ENCODE assay signal across 20 mouse cellular contexts in genomic region chr5:21332119-21332518, GRCm38 (mm10). TPM values are rescaled to one million over a fixed set of nuclear protein-coding genes. Genes with fewer than 3 reads are reported as not detected.
DNase-seq lines count a peak whose midpoint lies in the region; ATAC-seq and TF ChIP-seq lines count a peak whose summit lies in the region.
"Had no signal": no experiment of that assay in that cellular context is flagged by ENCODE, and none has a peak within 500 bp of the region (broad histone marks: within the 10 kb centered on the region; RNA-seq: fewer than 3 reads in every experiment).

No protein-coding gene starts in this region.

- H3K9ac ChIP-seq in heart, embryonic 16.5 days (ENCODE audit: low read length), result no peak overlapping the region
- H3K9ac ChIP-seq in intestine, postnatal 0 days (ENCODE audit: low read depth, low read length), result no peak overlapping the region
- H3K9ac ChIP-seq: forebrain, embryonic 12.5 days; limb, embryonic 12.5 days; lung, embryonic 15.5 days; midbrain, embryonic 13.5 days had no signal

- ATAC-seq in heart, embryonic 16.5 days (replicated peaks; ENCODE audit: extremely low read depth, insufficient read depth, low FRiP score), result no peak
- peak; percentile 11 for ATAC-seq in CD4-positive, CD25-positive, alpha-beta regulatory T cell, adult 4 months
- ATAC-seq in intestine, postnatal 0 days, result no peak
- ATAC-seq: activated CD4-positive, CD25-positive, alpha-beta regulatory T cell, adult 4 months; midbrain, embryonic 13.5 days had no signal

- no peaks in the 10 kb centered on the region for H3K9me3 ChIP-seq in heart, embryonic 16.5 days (replicated peaks; ENCODE audit: control insufficient read depth, low read length)
- H3K9me3 ChIP-seq in intestine, postnatal 0 days (ENCODE audit: control insufficient read depth), result no peaks in the 10 kb centered on the region
- H3K9me3 ChIP-seq: forebrain, embryonic 12.5 days; hindbrain, embryonic 10.5 days; lung, embryonic 15.5 days; midbrain, embryonic 13.5 days had no signal

- no peaks in the 10 kb centered on the region for H3K36me3 ChIP-seq in heart, embryonic 16.5 days (ENCODE audit: control insufficient read depth, insufficient read depth)
- no peaks in the 10 kb centered on the region for H3K36me3 ChIP-seq in intestine, postnatal 0 days (ENCODE audit: control insufficient read depth, insufficient read depth)
- H3K36me3 ChIP-seq: forebrain, embryonic 12.5 days; hindbrain, embryonic 10.5 days; limb, embryonic 12.5 days; lung, embryonic 15.5 days; midbrain, embryonic 13.5 days had no signal

- H3K4me3 ChIP-seq in heart, embryonic 16.5 days (ENCODE audit: low read length), result no peak overlapping the region
- H3K4me3 ChIP-seq in intestine, postnatal 0 days (ENCODE audit: low read depth, low read length), result no peak overlapping the region
- H3K4me3 ChIP-seq: forebrain, embryonic 12.5 days; hindbrain, embryonic 10.5 days; left cerebral cortex, adult 2 months; limb, embryonic 12.5 days; lung, embryonic 15.5 days; midbrain, embryonic 13.5 days had no signal

- WGBS in heart, embryonic 16.5 days, result 44% methylated on average over 1 of the region's 1 CpGs
- WGBS in intestine, postnatal 0 days, result 79% methylated on average over 1 of the region's 1 CpGs

- H3K4me2 ChIP-seq in heart, embryonic 16.5 days (ENCODE audit: low read depth, low read length), result no peak overlapping the region
- H3K4me2 ChIP-seq in intestine, postnatal 0 days (replicated peaks; ENCODE audit: low read depth), result no peak overlapping the region
- H3K4me2 ChIP-seq: forebrain, embryonic 12.5 days; limb, embryonic 12.5 days; lung, embryonic 15.5 days; midbrain, embryonic 13.5 days had no signal

- no peak for TF ChIP-seq CTCF in intestine, postnatal 0 days (IDR thresholded peaks at IDR 0.05; ENCODE audit: low read depth)

- H3K27ac ChIP-seq in heart, embryonic 16.5 days (ENCODE audit: low read length), result peak overlapping the region; percentile 92
- no peak overlapping the region for H3K27ac ChIP-seq in intestine, postnatal 0 days (ENCODE audit: low read depth, low read length)
- H3K27ac ChIP-seq: forebrain, embryonic 12.5 days; hindbrain, embryonic 10.5 days; left cerebral cortex, adult 2 months; limb, embryonic 12.5 days; lung, embryonic 15.5 days; midbrain, embryonic 13.5 days had no signal

- peaks cover 29% of the 10 kb centered on the region for H3K4me1 ChIP-seq in heart, embryonic 16.5 days (ENCODE audit: control insufficient read depth, insufficient read depth, low read length)
- H3K4me1 ChIP-seq in intestine, postnatal 0 days (replicated peaks; ENCODE audit: control insufficient read depth, insufficient read depth, low read length), result no peaks in the 10 kb centered on the region
- H3K4me1 ChIP-seq: lung, embryonic 15.5 days had no signal

- DNase-seq in heart, adult 9 months (ENCODE audit: low spot score in 2 of 2), result no peak
- peak; percentile 87 for DNase-seq in MEL-GATA-1-ER (ENCODE audit: extremely low read depth, low read depth)
- peak; percentile 14 to 18 for DNase-seq in monocyte, adult 2 months (ENCODE audit: low read depth in 1 of 2, low spot score in 2 of 2)
- no peak for DNase-seq in frontal cortex, adult 2 months (ENCODE audit: extremely low spot score in 1 of 2, low spot score in 1 of 2)
- DNase-seq: adrenal gland, postnatal 36 days; cerebellum, adult 9-11 months; embryo, embryonic 11 days; right cerebral cortex, postnatal 14 days; thymus, adult 18-20 months had no signal

- no peaks in the 10 kb centered on the region for H3K27me3 ChIP-seq in heart, embryonic 16.5 days (ENCODE audit: control insufficient read depth, insufficient read depth, low read length)
- H3K27me3 ChIP-seq in intestine, postnatal 0 days (replicated peaks; ENCODE audit: control insufficient read depth, insufficient read depth, low read length), result no peaks in the 10 kb centered on the region
- H3K27me3 ChIP-seq: CH12.LX; forebrain, embryonic 12.5 days; limb, embryonic 12.5 days; lung, embryonic 15.5 days had no signal

RNA-seq across cellular contexts. Expression of gene Fgl2, which starts 40.3 kb away (rescaled TPM):
- 32.4 and 40.2 TPM in 2 replicates for polyA plus RNA-seq in heart, embryonic 16.5 days (2015; fragmentation: Nextera tagmentation; extraction: Ambion mirVana)
- 10 to 100 TPM; 20.6 to 22.3 TPM for polyA plus RNA-seq in CD4-positive, CD25-positive, alpha-beta regulatory T cell, adult 4 months (2017; shearing (Covaris generic))
- polyA plus RNA-seq in intestine, postnatal 0 days (2015; fragmentation: Nextera tagmentation; extraction: Ambion mirVana), result 24.5 and 26.3 TPM in 2 replicates
- polyA plus RNA-seq in frontal cortex, adult 2 months (2012; rRNA removed), result 1.2 and 1.9 TPM in 2 replicates

Comparison
In these comparisons a context has a peak if more than half of its experiments do, and no peak if none do; other contexts are left out.
1. DNase-seq: peak in MEL-GATA-1-ER (single experiment) and monocyte, adult 2 months (2 of 2); none in heart, adult 9 months (0 of 2) and frontal cortex, adult 2 months (0 of 2).